Mouse (Mus musculus): ENCODE measurements around the gene Gss.
"Not testable (repeated sequence)": the region's sequence is repeated elsewhere in the genome, so short reads cannot be mapped to it uniquely, and the experiment has no call there.

DNA sequence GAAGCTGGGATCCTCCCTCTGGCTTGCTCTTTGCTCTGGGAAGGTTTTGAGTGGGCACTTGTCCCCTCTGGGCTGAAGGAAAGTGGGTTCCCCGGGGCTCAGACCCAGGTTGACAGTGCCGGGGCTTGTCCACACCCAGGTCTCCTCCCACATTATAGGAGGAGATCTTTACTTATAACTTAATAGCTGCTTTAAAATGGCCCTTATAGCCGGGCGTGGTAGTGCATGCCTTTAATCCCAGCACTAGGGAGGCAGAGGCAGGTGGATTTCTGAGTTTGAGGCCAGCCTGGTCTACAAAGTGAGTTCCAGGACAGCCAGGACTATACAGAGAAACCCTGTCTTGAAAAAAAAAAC, 12.6 kb upstream of the Gss start:
- TF ChIP-seq CTCF (conservative IDR thresholded peaks at IDR 0.05; ENCODE audit: low read length); NANOG (IDR thresholded peaks at IDR 0.05; ENCODE audit: borderline replicate concordance, low read length): not testable (repeated sequence)

All from E14TG2a.4 (cell line).